Mouse (Mus musculus) Muller cell, postnatal 12 days (primary cell): Measurements from ENCODE around the gene Arvcf.

Experiments
- DNase-seq: peaks from one replicate; pipeline ENCODE4 v3.0.0-alpha.2; 2015; ENCODE audit errors: inconsistent ontology term

Gene Arvcf

DNA sequence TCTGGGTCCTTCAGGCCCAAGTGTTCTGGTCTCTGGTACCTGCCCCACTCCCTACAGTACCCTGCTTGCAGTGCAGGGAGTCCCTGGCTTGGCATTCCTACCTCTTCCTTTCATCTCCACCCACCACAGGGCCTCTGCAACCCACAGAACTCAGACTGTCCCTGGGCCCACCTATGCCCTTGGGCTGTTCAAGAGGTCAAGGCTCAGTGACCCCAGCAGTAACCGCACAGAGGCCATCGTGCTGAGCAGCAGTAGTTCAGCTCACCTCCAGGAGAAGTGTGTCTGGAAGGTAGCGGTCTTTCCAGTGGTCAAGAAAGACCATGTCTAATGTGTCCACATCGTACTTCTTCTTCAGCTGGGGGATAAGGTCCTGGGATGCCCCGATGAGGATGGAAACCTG, 62.4 kb downstream of the Arvcf start:
- no peak for DNase-seq

DNA sequence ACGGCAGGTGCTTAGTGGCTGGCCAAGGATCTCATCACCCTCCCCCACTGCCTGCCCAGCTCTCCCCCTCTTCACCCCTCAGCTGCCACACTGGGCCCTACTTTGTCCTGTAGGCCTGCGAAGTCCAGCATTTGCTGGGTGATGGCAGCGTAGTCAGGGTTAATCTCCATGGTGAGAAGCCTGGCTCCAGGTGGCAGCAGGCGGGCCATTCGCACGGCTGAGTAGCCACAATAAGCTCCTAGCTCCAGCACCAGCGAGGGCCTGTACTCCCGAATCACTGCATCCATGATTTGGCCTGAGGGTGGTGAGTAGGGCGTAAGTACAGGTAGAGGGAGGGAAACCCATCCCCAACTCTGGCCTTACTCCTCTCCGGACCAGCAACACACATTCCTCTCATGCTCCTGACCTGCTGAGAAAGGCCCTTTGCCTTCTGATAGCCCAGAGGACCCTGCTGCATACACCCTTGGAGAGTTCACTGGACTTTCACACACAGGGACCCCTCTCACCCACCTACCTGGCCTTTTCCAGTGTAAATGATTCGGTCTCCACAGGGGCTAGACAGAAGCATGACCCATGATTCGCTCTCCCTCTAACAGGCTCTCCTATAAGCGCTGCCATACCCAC, 63.2 kb downstream of the Arvcf start:
- DNase-seq = no peak

DNA sequence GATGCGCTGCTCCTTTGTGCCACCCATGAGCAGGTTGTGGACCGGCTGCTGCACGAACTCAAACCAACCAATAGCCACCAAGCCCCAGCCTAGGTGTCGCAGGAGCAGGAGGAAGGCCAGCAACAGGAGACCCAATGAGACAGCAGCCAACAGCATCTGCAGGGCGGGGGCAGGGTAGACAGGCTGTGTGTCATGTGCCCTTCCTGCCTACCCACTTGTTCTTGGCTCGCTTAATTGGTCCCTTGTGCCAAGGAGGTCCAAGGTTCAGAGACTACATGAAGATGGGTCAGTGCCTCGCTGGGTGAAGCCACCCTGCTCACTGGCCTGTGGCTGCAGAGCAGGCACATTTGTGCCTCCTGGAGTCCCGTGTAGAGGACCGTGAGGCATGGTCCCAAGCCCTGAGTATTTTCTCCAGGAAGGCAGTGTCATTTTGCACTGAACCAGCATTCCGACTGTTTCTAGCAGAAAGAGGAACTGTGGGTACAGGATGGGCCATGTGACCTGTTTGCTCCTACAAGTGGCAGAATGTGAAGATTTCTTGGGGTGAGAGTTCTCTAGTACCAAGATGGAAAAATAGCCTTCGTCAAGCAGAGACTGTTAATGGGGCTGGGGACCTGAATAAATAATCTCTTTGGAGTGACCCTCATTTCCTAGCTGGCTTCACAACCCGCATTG, 64.0 kb downstream of the Arvcf start:
- peak; percentile 92 for DNase-seq

DNA sequence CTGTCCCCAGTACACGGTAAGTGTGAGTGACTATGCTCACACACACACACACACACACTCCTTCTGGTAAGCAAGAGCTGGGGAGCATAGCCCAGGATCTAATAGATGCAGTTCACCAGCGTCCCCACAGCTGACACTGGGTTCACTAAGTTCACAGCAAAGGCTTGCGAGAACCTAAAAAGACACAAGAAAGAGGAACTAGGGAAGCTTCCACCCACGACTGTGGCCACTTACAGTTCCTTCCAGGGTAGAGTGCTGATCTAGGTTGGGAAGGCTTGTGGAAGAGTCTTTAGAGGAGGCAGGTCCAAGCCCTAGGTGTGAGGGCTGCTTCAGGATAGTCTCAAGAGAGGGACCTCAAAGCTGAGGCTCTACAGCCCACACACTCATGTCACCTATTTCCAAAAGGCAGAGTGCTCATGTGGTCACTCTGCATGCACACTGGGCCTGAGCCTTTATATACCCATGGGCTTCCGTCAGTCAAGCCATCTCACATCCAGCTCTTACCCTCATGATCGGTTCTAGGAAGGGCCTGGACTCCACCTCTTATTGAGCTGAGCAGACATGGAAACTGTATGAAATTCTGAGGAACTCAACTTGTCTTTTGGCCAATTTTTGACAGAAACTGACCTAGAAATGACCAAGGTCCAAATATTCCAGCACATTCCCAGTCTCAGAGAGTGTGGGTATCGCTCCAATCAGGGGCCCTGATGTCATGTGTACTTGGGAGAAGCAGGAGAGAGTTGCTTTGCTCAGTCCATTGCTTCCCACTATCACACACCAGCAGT, 65.2 kb downstream of the Arvcf start:
- no peak for DNase-seq

DNA sequence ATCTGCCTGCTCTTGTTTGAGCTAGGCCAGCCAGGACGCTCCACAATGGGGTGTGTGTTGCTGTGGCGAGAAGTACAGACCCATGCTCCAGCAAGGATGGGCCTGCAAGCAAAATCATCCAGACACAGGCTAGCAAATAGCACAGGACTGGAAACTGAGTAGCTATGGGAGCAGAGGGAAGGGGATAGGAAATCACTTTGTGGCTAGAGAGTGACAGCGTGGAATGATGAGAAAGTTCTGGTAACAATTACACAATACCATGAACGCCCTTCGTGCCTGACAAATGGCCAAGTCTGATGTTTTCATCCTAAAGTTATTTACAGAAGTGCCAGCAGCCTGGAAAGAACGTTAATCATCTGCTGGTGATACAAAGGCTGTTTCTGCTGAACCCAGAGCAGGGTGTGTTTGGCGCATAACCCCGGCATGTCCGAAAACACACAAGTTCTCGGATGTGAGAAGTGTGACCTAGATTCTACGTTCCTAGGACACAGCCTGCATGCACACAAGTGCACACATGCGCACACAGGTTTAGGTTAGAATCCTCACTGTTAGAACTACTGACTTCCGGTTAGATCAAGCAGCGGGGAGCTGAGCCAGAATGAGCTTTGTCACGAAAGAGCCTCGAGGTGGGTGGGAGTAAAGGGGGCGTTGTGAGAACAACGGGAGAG, 68.2 kb downstream of the Arvcf start:
- DNase-seq = peak; percentile 93

DNA sequence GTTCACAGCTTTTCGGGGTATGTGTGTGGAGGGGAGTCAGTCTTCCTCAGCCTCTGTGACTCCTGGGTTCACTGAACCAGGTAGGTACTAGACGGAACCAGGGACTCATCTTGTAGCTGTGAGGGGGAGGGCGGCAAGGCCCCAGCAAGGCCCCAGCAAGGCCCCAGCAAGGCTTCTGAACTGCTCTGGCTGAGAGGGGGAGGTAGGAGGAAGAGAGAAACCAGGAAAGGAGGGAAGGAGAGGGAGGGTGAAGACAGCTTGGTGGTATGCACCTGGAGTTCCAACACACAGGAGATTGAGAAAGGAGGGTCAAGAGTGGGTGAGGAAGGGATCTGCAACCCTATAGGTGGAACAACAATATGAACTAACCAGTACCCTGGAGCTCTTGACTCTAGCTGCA, 68.9 kb downstream of the Arvcf start:
- DNase-seq = peak; percentile 36

DNA sequence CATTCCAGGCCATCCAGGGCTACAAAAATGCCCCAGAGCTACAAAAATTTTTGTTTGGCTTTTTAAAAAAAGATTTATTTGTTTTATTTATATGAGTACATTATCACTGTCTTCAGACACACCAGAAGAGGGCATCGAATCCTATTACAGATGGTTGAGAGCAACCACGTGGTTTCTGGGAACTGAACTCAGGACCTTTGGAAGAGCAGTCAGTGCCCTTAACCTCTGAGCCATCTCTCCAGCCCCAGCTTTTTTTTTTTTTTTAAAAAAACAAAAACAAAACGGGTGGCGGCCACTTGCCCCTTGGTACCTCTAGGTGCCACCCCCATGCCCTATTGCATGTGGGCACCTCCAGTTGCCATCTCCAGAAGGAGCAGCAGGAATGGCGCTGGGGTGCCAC, 69.5 kb downstream of the Arvcf start:
- no peak for DNase-seq

DNA sequence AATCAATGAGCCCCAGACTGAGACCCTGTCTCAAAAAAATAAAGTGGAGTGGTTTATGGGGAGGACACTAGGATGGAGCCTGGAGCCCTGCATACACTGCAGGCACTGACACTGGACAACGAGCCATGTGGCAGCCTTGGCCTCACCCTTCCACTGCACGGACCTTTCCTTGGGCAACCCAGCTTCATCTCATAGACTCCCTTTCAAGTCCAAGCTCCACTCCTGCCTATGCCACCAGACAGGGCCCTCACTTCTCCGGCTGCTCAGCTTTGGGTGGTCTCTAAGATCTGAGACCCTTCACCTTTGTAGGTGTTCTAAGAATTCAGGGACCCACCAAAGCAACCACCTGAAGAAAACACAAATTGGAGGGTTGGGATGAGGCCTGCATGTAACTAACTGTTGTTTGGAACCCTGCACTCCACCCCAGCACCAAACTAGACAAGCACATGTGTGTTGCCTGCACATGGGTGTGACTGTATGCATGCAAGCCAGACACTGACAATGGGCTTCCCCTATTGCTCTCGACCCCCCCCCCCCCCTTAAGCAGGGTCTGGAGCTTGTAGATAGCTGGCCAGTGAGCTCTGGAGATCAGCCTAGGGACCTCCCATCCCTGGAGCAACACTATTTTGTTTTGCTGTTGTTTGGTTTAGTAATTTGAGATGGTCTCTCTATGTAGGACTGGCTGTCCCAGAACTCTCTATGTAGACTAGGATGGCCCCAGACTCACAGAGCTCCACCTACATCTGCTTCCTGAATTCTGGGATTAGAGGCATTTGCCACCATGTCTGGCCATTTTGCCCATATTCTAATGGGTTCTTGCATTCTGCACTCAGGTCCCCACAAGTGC, 71.0 kb downstream of the Arvcf start:
- no peak for DNase-seq

DNA sequence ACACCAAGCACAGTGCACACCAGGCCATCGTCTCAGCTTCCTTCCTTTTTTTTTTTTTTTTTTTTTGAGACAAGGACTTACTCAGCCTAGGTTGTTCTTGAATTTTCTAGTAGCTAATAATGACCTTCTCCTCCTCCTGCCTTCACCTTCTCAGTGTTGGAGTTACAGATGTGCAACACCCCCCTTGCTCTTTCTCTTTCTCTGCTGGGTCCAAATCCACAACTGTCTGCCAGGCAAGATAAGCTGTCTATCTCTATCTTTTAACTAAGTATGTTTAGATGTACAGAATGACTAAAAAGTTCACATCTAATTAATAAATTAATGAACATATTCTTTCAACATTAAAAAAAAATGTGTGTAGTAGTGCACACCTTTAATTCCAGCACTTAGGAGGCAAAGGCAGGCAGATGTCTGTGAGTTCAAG, 71.6 kb downstream of the Arvcf start:
- DNase-seq = no peak

DNA sequence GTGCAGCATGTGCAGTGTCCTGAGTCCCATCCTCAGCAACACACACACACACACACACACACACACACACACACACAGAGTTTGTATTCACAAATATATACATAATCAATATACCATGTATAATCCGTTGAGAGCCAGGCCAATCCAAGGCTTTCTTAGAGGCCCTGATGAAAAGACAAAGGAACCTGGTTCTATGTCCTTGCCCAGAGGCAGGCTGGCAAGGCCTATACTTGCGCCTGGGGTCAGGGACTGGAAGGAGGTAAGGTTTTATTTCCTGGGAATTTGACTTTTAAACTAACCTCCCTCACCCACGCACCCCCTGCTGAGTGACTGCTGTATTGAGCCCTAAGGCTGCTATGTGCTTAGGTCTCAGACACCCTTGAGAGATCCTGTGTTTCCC, 72.6 kb downstream of the Arvcf start:
- DNase-seq = no peak

DNA sequence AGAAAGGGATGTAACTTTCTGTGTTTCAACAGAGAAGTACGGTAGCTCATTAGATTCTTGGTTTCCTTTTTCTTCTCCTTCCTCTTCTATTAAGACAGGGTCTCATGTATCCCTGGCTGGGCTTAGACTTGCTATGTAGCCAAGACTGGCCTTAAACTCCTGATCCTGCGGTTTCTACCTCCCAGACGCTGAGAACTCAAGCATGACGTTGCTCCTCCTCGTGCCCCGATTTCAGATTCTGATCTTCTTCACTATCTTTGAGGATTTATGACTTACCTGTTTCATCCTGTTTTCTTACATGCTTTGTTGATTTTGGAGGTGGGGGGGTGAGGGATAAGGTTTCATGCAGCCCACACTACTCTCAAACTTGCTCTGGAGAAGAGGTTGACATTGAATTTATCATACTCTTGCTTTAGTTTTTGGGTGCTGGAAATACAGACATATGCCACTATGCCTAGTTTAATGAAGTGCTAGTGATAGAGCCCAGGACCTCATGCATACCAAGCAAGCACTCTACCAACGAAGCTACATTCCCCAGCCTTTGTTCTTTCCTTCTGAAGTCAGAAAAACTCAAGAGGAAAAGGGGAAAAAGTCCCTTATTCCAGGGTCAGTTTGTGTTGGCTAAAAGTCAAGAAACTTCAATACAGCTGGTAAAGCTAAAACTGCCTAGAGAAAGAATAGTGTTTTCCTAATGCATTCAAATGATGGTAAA, 75.4 kb downstream of the Arvcf start:
- DNase-seq = no peak

DNA sequence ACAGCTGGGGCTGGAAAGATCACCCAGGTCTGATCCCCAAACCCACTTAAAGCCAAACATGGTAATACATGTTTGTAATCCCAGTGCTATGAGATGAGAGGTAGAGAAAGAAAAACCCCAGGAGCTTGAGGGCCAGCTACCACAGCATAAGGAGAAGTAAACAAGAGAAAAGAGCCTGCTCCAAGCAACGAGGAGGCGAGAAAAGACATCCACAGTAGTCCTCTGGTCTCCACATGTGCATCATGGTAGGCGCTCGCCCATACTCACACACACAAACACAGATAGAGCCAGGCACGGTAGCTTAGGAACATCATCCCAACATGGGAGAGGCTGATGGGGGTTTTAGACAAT, 75.9 kb downstream of the Arvcf start:
- no peak for DNase-seq

DNA sequence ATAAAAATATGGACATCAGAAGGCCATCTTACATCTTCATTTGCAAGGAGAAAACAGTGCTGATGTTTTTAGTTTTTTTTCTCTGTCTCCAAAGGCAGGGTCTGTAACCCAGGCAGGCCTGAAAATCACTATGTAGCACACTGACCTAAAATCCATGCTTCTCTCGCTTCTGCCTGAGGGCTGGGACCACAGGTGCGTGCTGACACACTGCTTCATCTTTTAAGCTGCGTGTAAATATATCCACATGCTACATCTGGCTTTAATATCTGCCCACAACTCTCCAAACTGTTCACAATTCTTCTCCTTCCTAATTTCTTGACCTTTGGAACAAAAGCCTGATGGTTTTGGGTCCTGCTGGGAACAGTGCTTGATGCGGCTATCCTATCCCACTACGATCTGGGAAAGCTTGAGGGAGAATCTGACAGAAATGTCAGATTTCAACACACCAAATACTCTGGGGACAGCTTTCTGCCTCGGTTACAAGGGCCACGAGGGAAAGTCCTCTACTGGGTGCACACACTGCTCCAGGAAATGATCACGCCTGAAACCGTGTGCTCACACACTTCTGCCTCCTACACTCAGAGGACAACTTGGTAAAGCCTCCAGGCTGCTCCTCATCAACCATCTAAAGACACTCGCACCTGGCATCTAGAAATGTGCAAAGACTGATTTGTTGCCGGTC, 76.5 kb downstream of the Arvcf start:
- no peak for DNase-seq

DNA sequence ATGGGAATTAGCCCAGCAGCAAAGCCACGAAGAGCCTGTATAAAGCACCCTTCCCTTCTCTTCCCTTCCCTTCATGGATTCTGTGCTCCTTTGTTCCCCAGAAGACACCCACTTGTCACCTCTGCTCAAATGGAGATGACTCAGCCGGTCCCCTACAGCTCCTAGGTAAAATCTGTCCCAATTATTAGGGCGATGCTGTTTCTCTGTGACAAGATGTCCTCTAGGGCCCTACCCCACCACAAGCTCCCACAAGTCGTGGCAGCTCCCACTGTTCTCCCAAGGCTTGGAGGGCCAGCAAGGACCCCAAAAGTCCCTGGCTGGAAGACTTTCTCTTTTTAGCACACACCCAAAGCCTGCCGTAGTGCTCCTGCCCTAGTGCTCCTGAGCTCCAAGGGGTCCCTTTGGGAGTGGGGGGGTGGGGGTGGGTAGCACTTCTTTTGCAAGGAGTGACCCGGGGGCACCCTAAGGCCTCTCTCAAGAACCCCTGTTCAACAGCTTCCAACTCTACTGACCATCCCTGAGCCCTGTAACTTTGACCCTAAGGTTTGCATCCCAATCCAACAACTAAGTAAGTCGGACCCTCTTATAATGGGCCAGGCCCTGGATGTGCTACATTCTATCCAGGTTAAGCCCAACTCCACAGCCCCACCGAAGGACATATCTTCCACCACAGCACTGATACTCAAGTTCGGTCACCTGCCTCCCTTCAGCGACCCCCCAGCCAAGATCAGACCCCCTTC, 77.7 kb downstream of the Arvcf start:
- peak; percentile 35 for DNase-seq

DNA sequence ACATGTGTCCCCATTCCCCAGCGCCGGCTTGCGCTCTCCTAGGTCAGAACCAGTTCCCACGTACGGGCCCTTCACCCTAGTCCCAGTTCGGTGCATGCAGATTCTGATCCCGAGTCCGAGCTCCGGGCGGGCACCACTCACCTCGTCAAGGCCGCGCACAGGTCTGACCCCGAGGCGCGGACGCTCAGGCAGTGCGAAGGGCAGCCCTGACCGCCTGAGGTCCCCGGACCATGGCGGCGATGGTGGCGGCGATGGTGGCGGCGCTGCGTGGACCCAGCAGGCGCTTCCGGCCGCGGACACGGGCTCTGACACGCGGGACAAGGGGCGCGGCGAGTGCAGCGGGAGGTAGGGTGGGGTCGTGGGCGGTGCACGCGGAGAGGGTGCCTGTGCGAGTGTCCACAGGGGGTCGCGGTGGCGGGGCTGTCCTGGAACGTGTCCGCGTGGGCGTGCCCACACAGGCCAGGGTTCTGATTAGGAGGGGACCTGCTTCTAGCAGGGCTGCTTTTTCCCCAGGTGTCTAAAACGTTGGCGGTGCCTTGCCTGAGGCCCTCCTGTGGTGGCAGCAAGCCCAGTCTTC, 78.3 kb downstream of the Arvcf start, which contains the start of gene Txnrd2:
TSS of gene Txnrd2 (plus strand) at position 170 of the 577 bp plus-strand sequence.
- peak; percentile 72 for DNase-seq

DNA sequence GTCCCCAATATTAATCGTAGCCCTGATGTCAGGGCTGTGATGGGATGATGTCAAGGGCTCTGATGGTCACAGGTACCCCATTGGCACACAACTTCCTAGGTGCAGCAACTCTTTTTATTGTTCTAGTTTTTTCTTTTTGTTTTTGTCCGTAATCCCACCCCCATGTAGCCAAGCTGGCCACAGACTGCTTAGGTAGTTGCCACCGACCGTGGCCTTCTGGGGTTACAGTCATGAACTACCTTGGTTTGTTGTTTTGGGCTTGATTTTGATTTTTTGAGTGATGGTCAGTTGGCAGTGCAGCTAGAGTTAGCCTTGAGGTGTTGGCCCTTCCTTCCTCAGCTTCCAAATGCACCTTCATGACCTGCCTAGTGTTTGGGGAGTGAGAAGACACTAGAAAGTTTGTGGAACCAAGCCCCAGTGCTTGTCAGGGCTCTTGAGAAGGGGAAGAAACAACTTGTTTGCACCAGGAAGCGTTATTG, 78.9 kb downstream of the Arvcf start, which contains the start of gene Comt:
TSS of gene Comt (minus strand) at position 51 of the 479 bp plus-strand sequence.
- no peak for DNase-seq

DNA sequence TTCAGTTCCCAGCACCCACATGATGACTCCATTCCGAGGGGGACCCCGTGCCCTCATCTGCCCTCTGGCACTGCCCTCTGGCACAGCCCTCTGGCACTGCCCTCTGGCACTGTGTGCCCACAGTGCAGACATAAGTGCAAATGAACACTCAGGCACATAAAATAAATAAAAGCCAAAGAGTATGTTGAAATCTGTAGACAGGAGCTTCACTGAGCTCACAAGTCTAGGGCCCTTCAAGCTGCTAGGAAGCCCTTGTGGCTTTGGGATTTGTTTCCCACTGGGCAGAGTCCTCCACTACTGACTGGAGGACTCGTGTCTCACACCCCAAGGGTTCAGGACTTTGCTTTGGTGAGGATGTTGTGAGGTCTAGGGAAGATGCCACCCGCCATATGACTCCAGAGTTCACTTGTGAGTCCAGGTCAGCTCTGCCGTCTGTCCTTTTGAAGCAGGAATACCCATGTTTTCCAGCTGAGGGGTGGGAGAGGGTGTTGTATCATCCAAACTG, 80.1 kb downstream of the Arvcf start:
- DNase-seq = no peak

DNA sequence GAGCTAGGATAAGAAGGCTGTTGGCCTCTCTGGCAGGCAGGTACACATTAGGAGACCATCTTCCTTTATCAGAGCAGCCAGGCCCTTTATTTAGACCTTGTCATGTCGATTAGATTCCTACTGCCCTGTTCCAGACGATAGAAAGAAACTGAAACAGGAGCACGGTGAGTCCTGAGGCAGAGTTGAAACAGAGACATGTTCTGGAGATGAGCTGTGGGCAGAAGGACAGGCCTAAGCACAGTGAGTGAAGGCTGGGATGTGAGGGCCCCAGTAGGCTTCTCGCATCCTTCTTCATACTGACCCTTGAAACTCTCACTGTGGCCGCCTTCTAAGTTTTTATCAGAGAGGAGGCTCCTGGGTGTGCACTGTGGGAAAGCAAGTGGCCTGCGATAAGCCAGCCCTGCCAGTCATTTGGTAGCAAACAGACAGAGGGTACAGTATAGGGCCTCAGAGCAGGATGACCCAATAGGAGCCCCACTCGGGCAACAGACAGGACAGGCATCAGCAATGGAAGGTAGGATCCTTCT, 80.6 kb downstream of the Arvcf start:
- DNase-seq = no peak
